Mouse (Mus musculus) C2C12 (cell line): ENCODE data around the gene Dyrk3.

Source experiments
- CEBPB ChIP-seq: IDR thresholded peaks from one replicate; pipeline ENCODE4 v1.6.1; 2011; ENCODE audit warnings: low read depth, mild to moderate bottlenecking, control low read depth, moderate library complexity
- CTCF ChIP-seq: IDR thresholded peaks from one replicate; pipeline ENCODE4 v1.5.1; 2011; ENCODE audit not compliant: control insufficient read depth, insufficient read depth, insufficient read length
- FOSL1 ChIP-seq: IDR thresholded peaks from one replicate; pipeline ENCODE4 v1.8.0; 2011; ENCODE audit warnings: mild to moderate bottlenecking, low read length; ENCODE audit not compliant: poor library complexity, insufficient read depth, severe bottlenecking
- MAX ChIP-seq: IDR thresholded peaks from one replicate; pipeline ENCODE4 v1.6.1; 2011; ENCODE audit warnings: mild to moderate bottlenecking, control low read depth
- MYOD1 ChIP-seq: IDR thresholded peaks from one replicate; pipeline ENCODE4 v1.6.1; 2011; ENCODE audit warnings: low read depth; ENCODE audit not compliant: control insufficient read depth, insufficient read length
- MYOG ChIP-seq: IDR thresholded peaks from one replicate; pipeline ENCODE4 v1.6.1; 2011; ENCODE audit not compliant: control insufficient read depth, insufficient read length; ENCODE audit errors: extremely low read depth
- USF1 ChIP-seq: IDR thresholded peaks from one replicate; pipeline ENCODE4 v1.6.1; 2011; ENCODE audit warnings: low read depth, mild to moderate bottlenecking, control low read depth, moderate library complexity

- TF ChIP-seq CTCF: no peak
- no peak for TF ChIP-seq USF1
- no peak for TF ChIP-seq MYOD1
- no peak for TF ChIP-seq MAX
- no peak for TF ChIP-seq MYOG
- TF ChIP-seq CEBPB: no peak
- no peak for TF ChIP-seq FOSL1
Measured at GRCm38 (mm10) chr1:131139102-131140095, 1.3 kb upstream of the Dyrk3 start.
